Mouse (Mus musculus): Measurements from ENCODE around the gene Gm15217.

DNA sequence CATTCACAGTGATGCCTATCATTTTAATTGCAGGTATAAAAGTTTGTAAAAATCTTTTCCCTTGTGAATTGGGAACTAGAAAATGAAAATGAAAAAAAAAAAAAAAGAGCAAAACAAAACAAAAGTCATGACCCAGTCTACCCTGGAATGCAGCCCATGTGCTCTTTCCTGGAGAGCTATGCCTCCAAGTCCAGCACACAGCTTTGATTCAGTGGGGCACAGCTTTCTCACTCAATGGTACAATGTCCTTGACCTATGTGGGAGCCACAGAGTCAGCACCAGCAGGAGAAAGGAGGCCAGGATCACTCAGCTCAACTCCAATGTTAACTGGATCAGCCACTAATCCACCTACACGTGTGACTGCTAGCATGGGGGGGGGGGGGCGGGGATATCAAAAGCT is 20.7 kb downstream of the Gm15217 start:
- TF ChIP-seq CTCF (IDR thresholded peaks at IDR 0.05; ENCODE audit: control insufficient read depth, insufficient read depth, insufficient replicate concordance, low read depth, low read length) (no peak), POLR2A (IDR thresholded peaks at IDR 0.05; ENCODE audit: control insufficient read depth, low read depth, low read length) (no peak)
